ENCODE assay signal across 8 mouse cellular contexts in the genomic region with DNA sequence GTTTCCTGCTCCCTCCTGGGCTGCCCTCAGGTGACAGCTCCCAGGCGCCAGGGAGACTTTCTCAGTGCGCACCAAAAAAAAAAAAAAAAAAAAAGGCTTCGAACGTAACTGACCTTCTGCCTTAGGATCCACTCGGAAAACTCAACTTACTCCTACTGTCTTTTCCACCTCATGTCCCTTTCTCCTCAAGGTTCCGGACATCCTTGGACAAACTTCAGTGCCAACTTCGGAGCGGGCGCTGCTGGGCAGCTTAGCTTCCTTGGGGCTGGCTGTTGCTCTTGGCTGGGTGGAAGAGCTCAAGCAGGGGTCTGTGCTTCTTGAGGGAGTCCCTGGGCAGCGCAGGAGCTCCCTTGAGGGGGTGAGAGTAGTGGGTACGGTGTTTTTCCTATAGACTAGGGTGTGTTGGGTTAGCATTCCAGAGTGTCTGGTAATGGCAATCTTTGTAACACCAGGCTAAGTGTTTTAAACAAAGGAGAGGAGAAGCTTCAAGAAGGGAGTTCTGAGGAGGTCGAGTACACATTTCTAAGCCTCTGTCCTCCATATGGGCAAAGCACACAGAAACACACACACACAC. TPM values are rescaled to one million over a fixed set of nuclear protein-coding genes. Genes with fewer than 3 reads are reported as not detected.
DNase-seq lines count a peak whose midpoint lies in the region; ATAC-seq and TF ChIP-seq lines count a peak whose summit lies in the region.

No protein-coding gene starts in this region.

- ATAC-seq in forebrain, embryonic 14.5 days: 0 out of 2 replicates have a peak, but pooled peaks have one; percentile 8
- ATAC-seq in hindbrain, embryonic 14.5 days (ENCODE audit: low FRiP score): no peak
- no peak for ATAC-seq in limb, embryonic 12.5 days (ENCODE audit: insufficient number of reproducible peaks, insufficient read depth, low FRiP score, low TSS enrichment, low read depth)

- under 1% methylated on average over 11 of the region's 12 CpGs for WGBS in forebrain, embryonic 14.5 days
- 1% methylated on average over 12 of the region's 12 CpGs for WGBS in hindbrain, embryonic 14.5 days
- WGBS in limb, embryonic 12.5 days: under 1% methylated on average over 12 of the region's 12 CpGs
- WGBS in midbrain, embryonic 10.5 days: under 1% methylated on average over 12 of the region's 12 CpGs

- H3K9me3 ChIP-seq in forebrain, embryonic 14.5 days (replicated peaks; ENCODE audit: control insufficient read depth, low read length): no peaks in the 10 kb centered on the region
- no peaks in the 10 kb centered on the region for H3K9me3 ChIP-seq in hindbrain, embryonic 14.5 days (ENCODE audit: control insufficient read depth, low read length)
- no peaks in the 10 kb centered on the region for H3K9me3 ChIP-seq in limb, embryonic 12.5 days
- H3K9me3 ChIP-seq in midbrain, embryonic 10.5 days (replicated peaks): no peaks in the 10 kb centered on the region

- no peak for TF ChIP-seq POLR2A in testis, adult 2 months (IDR thresholded peaks at IDR 0.05; ENCODE audit: control insufficient read depth, low read depth, low read length)

- DNase-seq in cerebellum, postnatal 10 days: peak; percentile 7 to 12
- no peak for DNase-seq in cerebellum, adult 8-10 months
- DNase-seq in ZHBTc4 (ENCODE audit: low read depth, low spot score): peak; percentile 53
- peak; percentile 18 for DNase-seq in forebrain, embryonic 14.5 days (ENCODE audit: low spot score)
- no peak for DNase-seq in hindbrain, embryonic 14.5 days (ENCODE audit: low spot score)
- DNase-seq in midbrain, embryonic 10.5 days (ENCODE audit: low spot score): peak; percentile 54

- H3K27ac ChIP-seq in forebrain, embryonic 14.5 days (ENCODE audit: low read depth, low read length): no peak overlapping the region
- H3K27ac ChIP-seq in hindbrain, embryonic 14.5 days: no peak overlapping the region; the same call in 1 of the 2 replicates
- H3K27ac ChIP-seq in limb, embryonic 12.5 days: peak overlapping the region; percentile 95
- peak overlapping the region; percentile 92 for H3K27ac ChIP-seq in midbrain, embryonic 10.5 days (replicated peaks)
- H3K27ac ChIP-seq in testis, adult 2 months (ENCODE audit: control insufficient read depth, insufficient read depth, low read depth, low read length): no peak overlapping the region

- H3K9ac ChIP-seq in forebrain, embryonic 14.5 days (ENCODE audit: low read length): peak overlapping the region; percentile 64
- H3K9ac ChIP-seq in hindbrain, embryonic 14.5 days: peak overlapping the region; percentile 60
- peak overlapping the region; percentile 83 for H3K9ac ChIP-seq in limb, embryonic 12.5 days (replicated peaks)

- no peaks in the 10 kb centered on the region for H3K36me3 ChIP-seq in forebrain, embryonic 14.5 days (ENCODE audit: control insufficient read depth, insufficient read depth, low read length)
- H3K36me3 ChIP-seq in hindbrain, embryonic 14.5 days (replicated peaks; ENCODE audit: control insufficient read depth, insufficient read depth): no peaks in the 10 kb centered on the region
- no peaks in the 10 kb centered on the region for H3K36me3 ChIP-seq in limb, embryonic 12.5 days
- peaks cover 9% of the 10 kb centered on the region; the same call in 1 of the 2 replicates for H3K36me3 ChIP-seq in midbrain, embryonic 10.5 days
- H3K36me3 ChIP-seq in testis, adult 2 months (ENCODE audit: control insufficient read depth, insufficient read depth, low read length): no peaks in the 10 kb centered on the region

- H3K4me2 ChIP-seq in forebrain, embryonic 14.5 days (ENCODE audit: low read length): peak overlapping the region; percentile 86
- H3K4me2 ChIP-seq in hindbrain, embryonic 14.5 days (replicated peaks): peak overlapping the region; percentile 87
- H3K4me2 ChIP-seq in limb, embryonic 12.5 days: peak overlapping the region; percentile 84

- no peaks in the 10 kb centered on the region for H3K4me1 ChIP-seq in forebrain, embryonic 14.5 days (ENCODE audit: control insufficient read depth, insufficient read depth, low read length)
- peaks cover 10% of the 10 kb centered on the region; the same call in 1 of the 2 replicates for H3K4me1 ChIP-seq in hindbrain, embryonic 14.5 days (replicated peaks; ENCODE audit: control insufficient read depth, insufficient read depth, low read length)
- H3K4me1 ChIP-seq in limb, embryonic 12.5 days (replicated peaks): peaks cover 17% of the 10 kb centered on the region
- peaks cover 33% of the 10 kb centered on the region for H3K4me1 ChIP-seq in midbrain, embryonic 10.5 days
- peaks cover 6% of the 10 kb centered on the region for H3K4me1 ChIP-seq in testis, adult 2 months (ENCODE audit: control insufficient read depth, insufficient read depth, low read length)

- H3K27me3 ChIP-seq in forebrain, embryonic 14.5 days (replicated peaks; ENCODE audit: control insufficient read depth, insufficient read depth, low read length): peaks cover 11% of the 10 kb centered on the region
- no peaks in the 10 kb centered on the region for H3K27me3 ChIP-seq in hindbrain, embryonic 14.5 days (ENCODE audit: control insufficient read depth, insufficient read depth, low read length)
- no peaks in the 10 kb centered on the region for H3K27me3 ChIP-seq in limb, embryonic 12.5 days
- no peaks in the 10 kb centered on the region for H3K27me3 ChIP-seq in midbrain, embryonic 10.5 days (ENCODE audit: low read depth, poor library complexity, severe bottlenecking)
- no peaks in the 10 kb centered on the region for H3K27me3 ChIP-seq in testis, adult 2 months (ENCODE audit: control insufficient read depth, insufficient read depth, low read length)

- peak overlapping the region; percentile 49 for H3K4me3 ChIP-seq in forebrain, embryonic 14.5 days (ENCODE audit: low read depth, low read length)
- H3K4me3 ChIP-seq in hindbrain, embryonic 14.5 days (replicated peaks; ENCODE audit: low read length): peak overlapping the region; percentile 58
- H3K4me3 ChIP-seq in limb, embryonic 12.5 days (replicated peaks): peak overlapping the region; percentile 65
- H3K4me3 ChIP-seq in midbrain, embryonic 10.5 days: peak overlapping the region; percentile 71
- H3K4me3 ChIP-seq in testis, adult 2 months (ENCODE audit: control insufficient read depth, low read depth, low read length): peak overlapping the region; percentile 67

- TF ChIP-seq CTCF in testis, adult 2 months (IDR thresholded peaks at IDR 0.05; ENCODE audit: control insufficient read depth, insufficient read depth, insufficient replicate concordance, low read depth, low read length): no peak

RNA-seq across cellular contexts. Expression of a gene that starts 1.4 kb away (rescaled TPM):
- polyA plus RNA-seq in forebrain, embryonic 14.5 days (2014; fragmentation: Nextera tagmentation; extraction: Ambion mirVana): 49.6 and 55.9 TPM in 2 replicates
- polyA plus RNA-seq in hindbrain, embryonic 14.5 days (2014; fragmentation: Nextera tagmentation; extraction: Ambion mirVana): 87.9 and 98.1 TPM in 2 replicates
- 165 and 166 TPM in 2 replicates for polyA plus RNA-seq in limb, embryonic 12.5 days (2016; fragmentation: Nextera tagmentation; extraction: Ambion mirVana)
- polyA plus RNA-seq in midbrain, embryonic 10.5 days (2016; fragmentation: Nextera tagmentation; extraction: Ambion mirVana): 192 and 199 TPM in 2 replicates
- 1.4 and 2.4 TPM in 2 replicates for polyA plus RNA-seq in testis, adult 2 months (2012; rRNA removed)

Comparison
In these comparisons a context has a peak if more than half of its experiments do, and no peak if none do; other contexts are left out.
1. DNase-seq: peak in cerebellum, postnatal 10 days (2 of 2), ZHBTc4 (single experiment), forebrain, embryonic 14.5 days (single experiment) and midbrain, embryonic 10.5 days (single experiment); none in cerebellum, adult 8-10 months (single experiment) and hindbrain, embryonic 14.5 days (single experiment).
2. H3K27ac ChIP-seq: peak in limb, embryonic 12.5 days (single experiment) and midbrain, embryonic 10.5 days (single experiment); none in forebrain, embryonic 14.5 days (single experiment), hindbrain, embryonic 14.5 days (single experiment) and testis, adult 2 months (single experiment).
3. RNA of a gene that starts 1.4 kb away (polyA plus RNA-seq): 192 to 199 TPM in midbrain, embryonic 10.5 days, 165 to 166 TPM in limb, embryonic 12.5 days, 87.9 to 98.1 TPM in hindbrain, embryonic 14.5 days and 49.6 to 55.9 TPM in forebrain, embryonic 14.5 days; 1.4 to 2.4 TPM in testis, adult 2 months; every median in the first group is over 10 times any median in the second.
4. Peak in every context shown above with its lines, with median percentiles within 50 percentile points of each other: H3K4me2 ChIP-seq, H3K4me3 ChIP-seq and H3K9ac ChIP-seq.